Mouse (Mus musculus): Measurements from ENCODE around the gene Zfp651. TPM values are rescaled to one million over a fixed set of nuclear protein-coding genes. Genes with fewer than 3 reads are reported as not detected.

The Zfp651 gene
- polyA plus RNA-seq, 1 experiment from 2014 or later: 11.2 TPM

DNA sequence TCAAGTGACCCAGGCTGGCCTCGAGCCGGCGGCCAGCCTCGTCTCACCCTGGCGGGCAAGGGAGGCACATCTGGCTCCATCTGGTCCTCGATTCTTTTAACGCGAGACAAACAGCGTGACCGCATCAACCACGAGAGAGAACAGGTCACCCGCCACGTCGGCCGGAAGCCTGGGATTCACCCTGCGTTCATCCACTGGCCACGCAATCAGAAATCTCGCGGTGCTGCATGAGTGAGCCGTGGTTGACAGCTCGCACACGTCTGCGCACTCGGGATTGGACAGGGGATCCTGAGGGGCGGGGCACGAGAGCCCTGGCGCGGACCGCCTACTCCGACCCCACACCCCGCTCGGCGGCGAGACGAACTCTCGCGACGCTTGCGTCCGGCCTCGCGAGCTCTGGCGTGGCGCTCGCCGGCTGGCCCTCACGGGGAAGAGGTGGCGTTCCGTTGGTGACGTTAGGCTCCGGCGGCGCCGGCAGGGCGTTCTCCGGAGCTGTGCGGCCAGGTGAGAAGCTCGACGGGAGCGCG is 40.3 kb upstream of the Zfp651 start, which contains the start of gene Nktr:
Gene Nktr (plus strand): TSS at position 378 of the 527 bp plus-strand sequence.
- Histone ChIP-seq H3K4me2 (replicated peaks; ENCODE audit: low read depth, low read length) (peak within 1 kb of the TSS; percentile 61), H3K4me1 (ENCODE audit: insufficient read depth, low read depth, low read length) (peaks cover 6% of the 10 kb centered on the region; the same call in 1 of the 2 replicates), H3K27ac (ENCODE audit: low read length) (peak within 1 kb of the TSS; percentile 98), H3K36me3 (ENCODE audit: insufficient read depth, low read length) (no peaks in the 10 kb centered on the region), H3K9me3 (ENCODE audit: low read length) (no peaks in the 10 kb centered on the region), H3K9ac (replicated peaks; ENCODE audit: low read depth) (peak within 1 kb of the TSS; percentile 94), H3K27me3 (replicated peaks; ENCODE audit: insufficient read depth, low read length) (no peaks in the 10 kb centered on the region), H3K4me3 (ENCODE audit: low read depth, low read length) (peak within 1 kb of the TSS; percentile 89)
- WGBS: 0% methylated on average over 42 of the region's 61 CpGs
- TF ChIP-seq EP300 (IDR thresholded peaks at IDR 0.05) (peak; percentile 54; the same call in 1 of the 2 replicates), CTCF (IDR thresholded peaks at IDR 0.05) (peak; percentile 54)
- DNase-seq (ENCODE audit: low spot score) (peak; percentile 100), ATAC-seq (peak; percentile 99)

DNA sequence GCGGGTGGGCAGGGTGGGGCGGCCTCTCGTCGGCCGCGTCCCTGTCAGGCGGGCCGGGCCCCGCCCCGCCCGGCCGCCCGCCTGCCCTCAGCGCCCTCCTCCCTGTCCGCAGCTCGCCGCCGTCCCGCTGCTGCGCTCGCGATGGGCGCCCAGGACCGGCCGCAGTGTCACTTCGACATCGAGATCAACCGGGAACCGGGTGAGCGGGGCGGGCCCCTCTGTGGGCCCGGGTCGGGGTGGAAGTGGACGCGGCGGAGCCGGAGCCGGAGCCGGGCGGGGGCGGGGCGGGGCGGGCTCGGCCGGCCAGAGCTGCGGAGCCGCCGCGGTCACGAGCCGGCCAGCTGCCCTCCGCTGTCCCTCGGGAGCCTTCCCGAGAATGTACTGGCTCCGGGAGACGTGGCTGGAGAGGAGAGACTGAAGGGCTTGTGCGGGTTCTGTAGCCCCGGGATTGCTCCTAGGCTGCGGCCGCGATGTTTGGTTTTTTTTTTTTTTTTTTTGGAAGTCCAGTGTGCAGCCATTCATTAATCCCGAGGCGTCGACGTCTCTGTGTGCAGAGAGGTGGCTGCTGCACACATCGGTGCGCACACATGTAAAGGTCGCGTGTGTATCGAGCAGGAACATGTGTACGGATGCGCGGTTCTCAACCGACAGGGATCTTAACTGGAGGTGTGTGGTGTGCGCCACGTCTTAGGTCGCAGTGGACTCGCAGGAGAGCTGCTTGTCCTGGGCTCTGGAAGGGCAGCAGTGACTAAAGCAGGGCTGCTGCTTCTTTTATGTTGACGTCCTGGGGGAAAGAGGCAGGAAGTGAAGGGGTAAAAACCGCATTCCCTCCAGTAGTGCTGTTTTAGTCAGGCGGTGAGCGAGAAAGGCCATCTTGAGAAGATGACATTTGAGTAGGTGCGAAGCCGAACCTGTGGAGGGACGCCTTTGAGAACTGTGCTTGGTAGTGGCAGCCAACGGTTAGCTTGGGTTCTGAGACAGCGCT is 39.5 kb upstream of the Zfp651 start:
- TF ChIP-seq CTCF (IDR thresholded peaks at IDR 0.05) (0 out of 2 replicates have a peak, but pooled peaks have one; percentile 4), EP300 (IDR thresholded peaks at IDR 0.05) (no peak)
- WGBS: under 1% methylated on average over 58 of the region's 87 CpGs
- Histone ChIP-seq H3K9me3 (ENCODE audit: low read length) (no peaks in the 10 kb centered on the region), H3K4me1 (ENCODE audit: insufficient read depth, low read depth, low read length) (peaks cover 6% of the 10 kb centered on the region; the same call in 1 of the 2 replicates), H3K36me3 (ENCODE audit: insufficient read depth, low read length) (no peaks in the 10 kb centered on the region), H3K27ac (ENCODE audit: low read length) (peak overlapping the region; percentile 98), H3K27me3 (replicated peaks; ENCODE audit: insufficient read depth, low read length) (no peaks in the 10 kb centered on the region), H3K9ac (replicated peaks; ENCODE audit: low read depth) (peak overlapping the region; percentile 94), H3K4me3 (ENCODE audit: low read depth, low read length) (peak overlapping the region; percentile 89), H3K4me2 (replicated peaks; ENCODE audit: low read depth, low read length) (peak overlapping the region; percentile 61)
- DNase-seq (ENCODE audit: low spot score) (peak; percentile 59), ATAC-seq (peak; percentile 36)

DNA sequence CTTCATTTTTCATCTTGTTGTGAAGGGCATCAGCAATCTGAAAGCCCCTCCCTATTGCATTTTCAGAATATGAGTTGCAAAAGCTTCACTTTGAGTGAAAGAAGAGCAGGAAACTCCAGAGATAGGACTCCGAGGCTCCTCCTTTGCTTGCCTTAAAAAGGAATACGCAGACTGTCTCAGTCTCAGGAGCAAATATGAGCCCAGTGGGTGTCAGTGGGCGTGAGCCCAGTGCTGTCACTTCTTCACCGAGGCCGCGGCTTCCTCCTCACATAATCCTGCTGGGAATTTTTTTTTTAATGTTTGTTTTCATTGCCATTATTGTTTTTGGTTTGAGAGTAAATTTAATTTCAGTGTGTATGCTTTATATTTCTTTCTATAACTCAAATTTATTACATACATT is 18.6 kb upstream of the Zfp651 start:
- Histone ChIP-seq H3K27ac (ENCODE audit: low read length) (no peak overlapping the region), H3K27me3 (replicated peaks; ENCODE audit: insufficient read depth, low read length) (no peaks in the 10 kb centered on the region), H3K9me3 (ENCODE audit: low read length) (no peaks in the 10 kb centered on the region), H3K9ac (replicated peaks; ENCODE audit: low read depth) (no peak overlapping the region), H3K4me3 (ENCODE audit: low read depth, low read length) (no peak overlapping the region), H3K4me2 (replicated peaks; ENCODE audit: low read depth, low read length) (no peak overlapping the region), H3K36me3 (ENCODE audit: insufficient read depth, low read length) (peaks cover 35% of the 10 kb centered on the region), H3K4me1 (ENCODE audit: insufficient read depth, low read depth, low read length) (no peaks in the 10 kb centered on the region)
- no peak for ATAC-seq
- no peak for DNase-seq (ENCODE audit: low spot score)
- TF ChIP-seq CTCF (IDR thresholded peaks at IDR 0.05) (no peak), EP300 (IDR thresholded peaks at IDR 0.05) (no peak)
- WGBS: 87% methylated on average over 6 of the region's 6 CpGs

DNA sequence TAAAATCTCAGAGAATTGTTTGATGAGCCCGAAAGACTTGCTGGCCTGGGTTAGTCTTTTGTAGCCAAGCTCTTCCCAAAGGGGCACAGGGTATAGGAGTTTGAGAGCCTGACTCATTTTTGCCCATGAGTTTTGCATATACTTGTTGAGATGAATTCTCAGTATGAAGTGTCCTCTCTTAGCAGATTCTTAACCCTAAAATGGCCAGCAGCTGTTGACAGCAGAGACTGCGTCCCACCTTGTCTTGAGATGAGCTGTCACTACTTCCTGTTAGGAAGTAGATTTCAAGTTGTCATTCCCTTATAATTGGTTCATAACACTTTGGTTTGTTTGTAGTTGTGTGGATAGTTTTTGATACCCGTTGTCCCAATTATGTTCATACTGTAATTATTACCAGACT is 18.0 kb upstream of the Zfp651 start:
- H3K9me3 ChIP-seq (ENCODE audit: low read length): no peaks in the 10 kb centered on the region
- no peak overlapping the region for H3K4me2 ChIP-seq (replicated peaks; ENCODE audit: low read depth, low read length)
- H3K27ac ChIP-seq (ENCODE audit: low read length): no peak overlapping the region
- no peak for ATAC-seq
- no peak overlapping the region for H3K9ac ChIP-seq (replicated peaks; ENCODE audit: low read depth)
- no peak for DNase-seq (ENCODE audit: low spot score)
- H3K4me3 ChIP-seq (ENCODE audit: low read depth, low read length): no peak overlapping the region
- WGBS: 89% methylated on average over 3 of the region's 3 CpGs
- TF ChIP-seq EP300 (IDR thresholded peaks at IDR 0.05): no peak
- TF ChIP-seq CTCF (IDR thresholded peaks at IDR 0.05): no peak
- peaks cover 41% of the 10 kb centered on the region for H3K36me3 ChIP-seq (ENCODE audit: insufficient read depth, low read length)
- H3K27me3 ChIP-seq (replicated peaks; ENCODE audit: insufficient read depth, low read length): no peaks in the 10 kb centered on the region
- no peaks in the 10 kb centered on the region for H3K4me1 ChIP-seq (ENCODE audit: insufficient read depth, low read depth, low read length)

DNA sequence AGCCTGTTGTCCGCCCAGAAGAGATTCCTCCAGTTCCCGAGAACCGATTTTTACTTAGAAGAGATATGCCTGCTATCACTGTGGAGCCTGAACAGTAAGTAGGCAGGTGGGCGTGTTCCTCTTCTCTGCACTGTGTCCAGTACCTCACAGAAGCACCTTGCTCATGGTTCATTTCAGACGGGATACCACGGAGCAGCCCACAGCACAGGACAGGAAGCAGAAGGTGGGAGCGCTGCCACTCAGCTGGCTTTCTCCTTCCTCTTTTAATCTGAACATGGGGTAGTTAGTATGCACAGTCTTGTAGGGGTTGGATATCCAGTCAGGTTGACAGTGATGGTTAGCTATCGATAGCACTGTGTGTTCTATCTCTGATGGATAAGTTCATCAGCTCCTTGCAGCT is 15.1 kb upstream of the Zfp651 start:
- no peaks in the 10 kb centered on the region for H3K4me1 ChIP-seq (ENCODE audit: insufficient read depth, low read depth, low read length)
- DNase-seq (ENCODE audit: low spot score): no peak
- no peak overlapping the region for H3K4me3 ChIP-seq (ENCODE audit: low read depth, low read length)
- TF ChIP-seq EP300 (IDR thresholded peaks at IDR 0.05) (no peak), CTCF (IDR thresholded peaks at IDR 0.05) (no peak)
- H3K36me3 ChIP-seq (ENCODE audit: insufficient read depth, low read length): peaks cover 69% of the 10 kb centered on the region
- H3K27ac ChIP-seq (ENCODE audit: low read length): no peak overlapping the region
- no peaks in the 10 kb centered on the region for H3K9me3 ChIP-seq (ENCODE audit: low read length)
- no peak overlapping the region for H3K9ac ChIP-seq (replicated peaks; ENCODE audit: low read depth)
- H3K4me2 ChIP-seq (replicated peaks; ENCODE audit: low read depth, low read length): no peak overlapping the region
- no peak for ATAC-seq
- 87% methylated on average over 8 of the region's 8 CpGs for WGBS
- no peaks in the 10 kb centered on the region for H3K27me3 ChIP-seq (replicated peaks; ENCODE audit: insufficient read depth, low read length)

DNA sequence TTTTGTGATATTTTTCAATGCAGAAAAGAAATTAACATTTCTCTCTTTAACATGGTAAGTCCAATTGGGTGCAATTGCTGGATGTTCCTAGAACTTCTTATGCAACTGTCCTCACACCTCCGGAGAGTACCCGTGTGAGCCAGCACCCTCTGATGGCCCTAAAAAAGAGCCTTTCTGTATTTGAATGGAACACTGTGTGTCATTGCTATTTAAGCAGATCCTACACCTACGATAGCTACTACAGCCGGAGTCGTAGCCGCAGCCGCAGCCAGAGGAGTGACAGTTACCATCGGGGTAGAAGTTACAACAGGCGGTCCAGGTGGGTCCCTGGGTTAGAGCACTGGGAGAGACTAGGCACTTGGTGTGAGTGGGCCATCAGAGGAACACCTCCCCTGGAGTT is 6.4 kb upstream of the Zfp651 start:
- no peaks in the 10 kb centered on the region for H3K27me3 ChIP-seq (replicated peaks; ENCODE audit: insufficient read depth, low read length)
- H3K9me3 ChIP-seq (ENCODE audit: low read length): no peaks in the 10 kb centered on the region
- ATAC-seq (no peak), DNase-seq (ENCODE audit: low spot score) (no peak)
- no peak overlapping the region for H3K27ac ChIP-seq (ENCODE audit: low read length)
- WGBS: 92% methylated on average over 9 of the region's 9 CpGs
- peaks cover 44% of the 10 kb centered on the region for H3K36me3 ChIP-seq (ENCODE audit: insufficient read depth, low read length)
- H3K4me1 ChIP-seq (ENCODE audit: insufficient read depth, low read depth, low read length): no peaks in the 10 kb centered on the region
- no peak overlapping the region for H3K4me2 ChIP-seq (replicated peaks; ENCODE audit: low read depth, low read length)
- no peak overlapping the region for H3K9ac ChIP-seq (replicated peaks; ENCODE audit: low read depth)
- TF ChIP-seq EP300 (IDR thresholded peaks at IDR 0.05) (no peak), CTCF (IDR thresholded peaks at IDR 0.05) (no peak)
- no peak overlapping the region for H3K4me3 ChIP-seq (ENCODE audit: low read depth, low read length)
